Mouse (Mus musculus): ENCODE measurements around the gene Mrpl48. TPM values are rescaled to one million over a fixed set of nuclear protein-coding genes. Genes with fewer than 3 reads are reported as not detected.

The Mrpl48 gene
- 10 to 100 TPM; 64.9 to 66.2 TPM for total RNA-seq (2021)

DNA sequence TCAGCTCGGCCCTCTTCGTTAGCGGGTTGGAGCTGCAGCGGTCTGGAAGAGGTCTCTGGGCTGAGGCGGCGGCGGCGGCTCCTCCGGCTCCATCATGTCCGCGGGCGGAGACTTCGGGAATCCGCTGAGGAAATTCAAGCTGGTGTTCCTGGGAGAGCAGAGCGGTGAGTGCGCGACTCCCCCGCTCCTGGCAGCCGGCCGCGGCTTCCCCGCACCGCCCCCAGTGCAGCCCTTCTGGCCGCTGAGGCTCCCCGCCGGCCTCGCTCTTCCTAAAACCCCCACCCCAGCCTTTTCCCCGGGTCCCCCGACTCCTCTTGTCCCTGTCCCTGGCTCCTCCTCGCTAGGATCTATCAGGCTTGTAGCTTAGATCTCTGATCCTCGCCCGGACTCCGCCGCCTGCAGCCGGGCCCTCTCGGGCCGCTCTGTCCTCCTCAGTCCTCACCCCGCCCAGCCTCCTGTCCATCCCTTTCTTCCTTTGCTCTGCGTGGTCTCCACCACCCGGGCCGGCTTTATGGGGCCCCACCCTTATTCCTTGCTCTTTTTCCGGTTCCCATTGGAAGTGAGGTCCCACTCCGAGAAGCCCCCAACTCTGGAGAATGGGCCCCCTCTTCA lies at the start of gene Mrpl48:
Gene Mrpl48 (minus strand): TSS at position 172 of the 612 bp plus-strand sequence.
- intact Hi-C loops (cut with DNase I): loop anchor here (5.0 kb wide), 1 partner anchor 51 kb away; no protein-coding TSS in a partner anchor
- peak; percentile 62 to 68 for DNase-seq (ENCODE audit: low spot score in 2 of 2)

DNA sequence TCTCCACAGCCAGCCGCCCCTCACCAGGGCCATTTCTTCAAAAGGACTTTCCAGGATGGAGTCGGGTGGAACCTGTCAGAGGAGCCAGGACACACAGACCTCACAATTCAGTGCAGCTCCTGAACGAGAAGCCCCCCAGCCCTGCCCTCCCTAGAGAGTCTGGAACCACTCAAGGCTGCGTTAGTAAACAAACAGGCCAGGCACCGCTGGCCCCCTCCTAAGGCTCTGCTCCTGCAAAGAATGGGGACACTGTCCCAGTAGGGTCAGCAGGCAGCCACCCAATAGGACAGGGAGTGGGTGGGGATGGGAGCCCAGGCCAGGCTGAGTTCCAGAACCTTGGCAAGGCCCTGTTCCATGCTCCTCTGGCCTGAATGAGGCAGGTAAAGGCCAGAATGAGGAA lies 48.6 kb upstream of the Mrpl48 start:
- intact Hi-C loops (cut with DNase I): no loop called here
- peak in 1 of 2 experiments; percentile 57 for DNase-seq (ENCODE audit: low spot score in 2 of 2)

DNA sequence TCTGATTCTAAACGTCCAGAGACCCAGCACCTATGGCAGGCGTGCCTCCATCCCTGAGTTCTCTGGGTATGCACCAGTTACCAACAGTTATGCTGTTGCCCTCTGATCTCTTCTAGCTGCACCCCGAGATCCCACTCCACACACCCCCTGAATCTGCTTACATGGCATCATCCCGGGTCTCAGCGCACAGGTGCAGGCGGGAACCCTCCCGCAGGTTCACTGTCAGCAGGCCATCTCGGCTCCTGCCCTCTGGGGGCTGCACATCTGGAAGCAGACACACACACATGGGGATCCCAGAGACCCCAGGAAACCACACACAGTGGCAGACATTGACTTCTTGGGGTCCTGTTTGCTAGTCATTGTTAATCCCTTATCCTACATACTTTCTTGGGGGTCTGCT lies 46.3 kb upstream of the Mrpl48 start:
- no peak for DNase-seq (ENCODE audit: low spot score in 2 of 2)

DNA sequence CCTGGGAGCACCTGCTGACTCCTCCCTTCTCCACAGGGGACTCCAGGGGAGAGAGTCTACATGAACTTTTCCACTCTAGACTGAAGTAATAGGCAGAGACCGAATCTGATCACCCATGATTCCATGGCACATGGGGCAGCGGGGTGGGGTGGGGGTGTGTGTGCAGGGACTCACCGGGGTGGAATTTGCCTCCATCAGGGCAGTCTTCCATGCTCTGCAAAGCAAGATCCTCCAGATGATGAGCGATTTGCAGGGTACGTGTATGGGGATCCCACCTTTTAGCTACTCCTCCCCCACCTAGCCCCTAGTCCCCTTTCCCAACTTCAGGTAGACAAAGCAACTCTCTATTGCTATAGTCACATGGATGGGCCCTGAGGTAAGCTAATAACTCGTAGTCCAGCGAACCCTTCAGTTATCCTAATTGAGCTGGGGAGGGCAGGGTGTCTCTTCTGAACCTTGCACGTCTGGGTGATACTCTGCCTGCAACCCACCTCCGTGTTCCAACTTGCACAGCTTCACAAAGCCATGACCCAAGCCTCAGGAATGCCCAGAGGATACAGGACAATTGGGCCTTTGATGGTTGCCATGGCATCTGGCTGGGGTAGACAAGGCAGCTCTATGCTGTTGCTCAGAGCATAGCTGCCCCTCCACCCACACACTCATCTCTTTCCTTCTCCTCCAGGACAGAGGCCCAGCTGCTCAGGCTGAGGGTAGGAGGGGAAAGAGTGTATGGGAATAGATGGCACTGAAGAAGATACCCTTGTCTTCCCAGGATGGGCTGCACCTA lies 45.6 kb upstream of the Mrpl48 start:
- intact Hi-C loops (cut with DNase I): no loop called here
- peak in 1 of 2 experiments; percentile 72 for DNase-seq (ENCODE audit: low spot score in 2 of 2)

More for the DNA sequence above, 46.3 kb upstream of the Mrpl48 start:
- intact Hi-C loops (cut with DNase I): no loop called here

DNA sequence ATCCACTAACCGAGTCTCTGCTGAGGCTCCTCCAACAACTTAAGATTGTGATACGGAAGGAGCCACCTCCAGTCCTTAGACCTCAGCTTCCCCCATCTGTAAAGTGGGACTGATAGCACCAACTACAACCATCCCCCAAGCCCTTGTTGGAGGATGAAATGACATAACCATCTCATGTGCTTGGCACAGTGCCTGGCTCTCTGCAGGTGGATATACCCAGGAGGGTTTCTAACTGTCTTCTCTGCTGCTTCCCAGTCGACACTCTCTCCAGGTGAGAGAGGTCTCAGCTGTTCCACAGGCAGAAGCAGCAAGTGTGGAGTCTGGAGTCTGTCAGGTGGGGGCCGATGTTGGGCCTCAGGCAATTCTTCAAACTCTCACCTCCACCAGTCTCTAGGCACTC lies 42.9 kb upstream of the Mrpl48 start:
- DNase-seq (ENCODE audit: low spot score in 2 of 2): no peak
- intact Hi-C loops (cut with DNase I): no loop called here

DNA sequence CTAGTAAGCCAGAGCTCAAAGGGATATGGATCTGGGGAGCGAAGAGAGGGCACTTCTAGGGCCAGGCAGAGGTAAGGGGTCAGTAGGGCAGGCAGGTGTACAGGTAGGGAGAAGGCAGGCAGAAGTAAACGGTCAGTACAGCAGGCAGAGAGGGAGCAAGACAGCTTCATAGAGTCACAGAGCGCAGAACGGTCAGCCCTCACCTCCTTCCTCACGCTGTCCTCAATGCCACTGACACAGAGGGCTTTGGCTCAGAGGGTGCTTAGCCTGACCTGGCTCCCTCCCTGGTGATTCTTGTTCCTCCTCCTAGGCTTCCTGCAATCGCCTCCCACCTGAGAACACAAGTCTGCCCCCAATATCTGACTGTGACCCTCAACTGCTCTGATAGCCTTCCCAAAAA lies 42.3 kb upstream of the Mrpl48 start:
- intact Hi-C loops (cut with DNase I): no loop called here
- no peak for DNase-seq (ENCODE audit: low spot score in 2 of 2)

DNA sequence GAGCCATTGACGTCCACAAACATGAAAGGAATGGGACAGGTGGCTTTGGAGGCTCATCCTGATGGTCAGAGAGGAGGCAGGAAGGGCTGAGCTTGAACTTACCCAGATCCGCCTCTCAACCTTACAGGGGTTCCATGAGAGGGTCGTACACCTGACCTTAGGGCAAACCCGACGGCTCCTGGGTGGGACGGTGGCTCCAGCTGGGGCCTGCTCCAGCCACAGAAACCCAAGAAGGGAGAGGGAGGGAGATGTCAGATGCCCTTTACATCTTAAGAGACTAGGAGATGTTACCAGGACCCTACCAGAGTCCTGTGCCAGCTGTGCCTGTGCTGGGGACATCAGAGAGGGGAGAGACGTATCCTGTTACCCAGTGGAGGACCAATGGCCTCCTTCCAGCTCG lies 41.7 kb upstream of the Mrpl48 start:
- intact Hi-C loops (cut with DNase I): no loop called here
- no peak for DNase-seq (ENCODE audit: low spot score in 2 of 2)

DNA sequence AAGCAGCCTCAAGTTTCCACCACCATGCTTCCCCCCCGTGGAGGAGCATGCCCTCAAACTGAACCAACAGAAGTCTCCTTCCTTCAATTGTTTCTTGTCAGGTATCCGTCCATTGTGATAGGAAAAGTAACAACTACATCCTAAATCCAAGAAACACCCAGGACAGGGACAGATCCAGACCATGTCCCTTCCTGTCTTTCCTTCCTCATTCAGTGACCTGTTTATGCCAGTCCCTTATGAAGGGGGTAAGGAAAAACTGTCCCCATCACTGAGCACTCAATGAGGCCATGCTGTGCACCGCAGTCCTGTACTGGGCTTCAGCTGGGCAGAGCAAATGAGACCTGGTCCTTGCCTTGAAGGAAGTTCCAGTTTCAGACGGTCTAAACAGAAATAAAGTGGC lies 41.0 kb upstream of the Mrpl48 start:
- intact Hi-C loops (cut with DNase I): no loop called here
- DNase-seq (ENCODE audit: low spot score in 2 of 2): no peak

DNA sequence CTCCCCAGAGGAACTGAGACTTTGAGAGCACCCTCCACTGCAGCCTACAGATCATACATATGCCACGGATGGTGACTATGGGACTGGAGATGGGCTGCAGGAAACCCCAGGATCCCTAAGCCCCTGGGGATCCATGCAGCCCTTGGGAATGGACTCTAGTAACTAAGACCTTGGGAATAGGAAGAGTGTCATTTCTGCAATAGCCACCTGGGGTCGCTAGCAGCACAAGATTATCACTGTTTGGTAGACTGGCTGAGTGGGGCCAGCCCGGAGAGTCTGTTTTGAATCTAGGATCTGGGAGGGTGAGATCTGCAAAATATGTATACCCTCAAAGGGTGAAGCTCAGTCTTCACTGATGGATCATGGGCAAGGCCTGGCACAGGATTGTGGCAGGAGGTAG lies 37.0 kb upstream of the Mrpl48 start:
- intact Hi-C loops (cut with DNase I): loop anchor here (1.0 to 2.0 kb wide), 2 partner anchors 18 to 40 kb away; no protein-coding TSS in a partner anchor
- DNase-seq (ENCODE audit: low spot score in 2 of 2): peak; percentile 76 to 85

DNA sequence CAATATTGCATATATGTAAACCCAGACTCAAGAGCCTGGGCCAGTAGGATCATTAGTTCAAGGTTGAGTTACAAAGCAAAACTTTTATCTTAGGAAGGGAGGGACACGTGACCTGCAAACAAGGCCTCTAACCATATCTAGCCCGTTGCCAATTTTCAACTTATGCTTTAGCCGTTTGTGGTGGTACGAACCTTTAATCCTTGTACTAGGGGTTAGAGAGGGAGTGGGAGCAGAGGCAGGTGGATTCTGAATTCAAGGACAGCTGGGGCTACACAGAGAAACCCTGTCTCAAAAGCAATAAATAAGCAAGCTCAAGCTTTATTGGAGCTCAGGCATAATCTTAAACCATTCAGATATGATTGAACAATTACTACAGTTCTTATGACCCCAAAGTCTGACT lies 34.3 kb upstream of the Mrpl48 start:
- intact Hi-C loops (cut with DNase I): no loop called here
- no peak for DNase-seq (ENCODE audit: low spot score in 2 of 2)

DNA sequence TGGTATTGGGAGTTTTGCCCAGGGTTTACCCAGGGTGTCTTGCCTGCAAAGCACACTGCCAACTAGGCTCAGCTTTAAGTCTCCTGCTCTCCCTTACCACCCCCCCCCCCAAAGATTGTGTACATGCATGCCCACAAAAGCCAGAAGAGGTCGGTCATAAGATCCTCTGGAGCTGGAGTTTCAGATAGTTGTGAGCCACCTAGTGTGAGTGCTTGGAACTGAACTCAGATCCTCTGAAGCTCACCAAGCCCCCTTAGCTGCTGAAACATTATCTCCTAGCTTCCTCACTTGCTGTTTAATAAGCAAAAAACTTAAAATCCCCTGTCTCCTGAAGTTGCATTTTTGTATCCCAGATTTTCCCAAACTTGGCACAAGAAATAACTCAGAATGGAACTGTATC lies 29.6 kb upstream of the Mrpl48 start:
- intact Hi-C loops (cut with DNase I): loop anchor here (1.0 kb wide), 1 partner anchor 117 kb away; no protein-coding TSS in a partner anchor
- DNase-seq (ENCODE audit: low spot score in 2 of 2): no peak

DNA sequence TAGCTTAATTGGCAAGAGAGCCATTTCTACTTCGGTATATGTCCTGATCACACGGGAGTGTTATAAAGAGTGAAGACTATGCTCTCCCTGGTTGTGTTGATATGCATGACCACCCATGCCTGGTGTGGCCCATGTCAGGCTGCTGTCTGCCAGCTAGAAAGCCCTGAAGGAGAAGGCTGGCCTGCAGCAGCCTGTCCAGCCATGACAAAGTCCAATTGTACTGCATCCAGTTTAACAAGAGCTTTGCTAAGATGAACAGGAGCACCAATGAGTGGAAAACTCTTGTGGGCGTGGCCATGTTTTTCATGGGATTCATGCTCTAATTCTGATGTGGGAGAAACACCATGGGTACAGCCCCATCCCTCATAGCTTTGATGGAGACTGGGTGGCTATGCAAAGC lies 16.4 kb upstream of the Mrpl48 start:
- intact Hi-C loops (cut with DNase I): no loop called here

DNA sequence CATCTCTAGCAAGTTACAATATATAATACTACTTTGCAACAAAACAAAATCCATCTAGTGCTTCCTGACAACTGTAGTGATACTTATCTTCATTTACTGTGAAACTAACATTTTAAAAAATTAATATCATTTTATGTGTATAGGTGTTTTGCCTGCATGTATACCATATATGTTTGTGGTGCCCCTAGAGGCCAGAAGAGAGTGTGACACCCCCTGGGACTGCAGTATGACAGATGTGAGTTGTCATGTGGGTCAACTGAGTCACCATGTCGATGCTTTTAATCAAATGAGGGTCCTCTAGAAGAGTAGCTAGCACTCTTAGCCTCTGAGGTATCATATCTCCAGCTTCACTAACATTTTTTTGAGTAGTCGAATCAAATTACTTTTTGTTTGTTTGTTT lies 14.2 kb upstream of the Mrpl48 start:
- no peak for DNase-seq (ENCODE audit: low spot score in 2 of 2)
- intact Hi-C loops (cut with DNase I): no loop called here

More for the DNA sequence above, 16.4 kb upstream of the Mrpl48 start:
- no peak for DNase-seq (ENCODE audit: low spot score in 2 of 2)

DNA sequence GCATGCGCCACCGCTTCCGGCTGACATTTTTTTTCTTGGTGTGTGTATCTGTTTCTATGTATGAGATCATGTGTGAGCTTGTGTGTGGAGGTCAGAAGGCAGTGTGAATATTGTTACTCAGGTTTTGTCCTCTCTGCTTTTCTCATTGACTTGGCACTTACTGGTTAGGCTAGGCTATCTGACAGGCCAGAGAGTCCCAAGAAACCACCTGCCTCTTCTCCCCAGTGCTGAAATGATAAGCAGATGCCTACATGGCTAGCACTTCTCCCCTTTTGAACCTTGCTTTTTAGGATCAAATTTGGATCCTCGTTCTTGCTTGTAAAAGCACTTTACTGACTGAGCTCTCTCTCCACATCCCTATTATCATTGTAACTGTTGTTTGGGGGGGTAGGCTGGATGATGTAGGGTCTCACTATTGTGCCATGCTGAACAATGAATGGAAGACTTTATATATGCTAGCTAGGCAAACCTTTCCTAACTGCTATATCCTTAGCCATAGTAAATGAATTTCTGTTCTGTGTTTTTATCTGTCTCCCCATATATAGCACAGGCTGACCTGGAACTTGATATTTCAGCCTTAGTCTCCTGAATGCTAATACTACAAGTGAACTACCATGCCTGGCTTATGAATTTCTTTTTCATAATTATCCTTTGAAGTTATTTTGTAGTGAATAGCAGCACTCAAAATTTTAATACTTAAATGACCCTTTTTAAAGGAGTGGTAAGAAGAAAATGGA lies 8.2 kb upstream of the Mrpl48 start:
- no peak for DNase-seq (ENCODE audit: low spot score in 2 of 2)
- intact Hi-C loops (cut with DNase I): no loop called here

DNA sequence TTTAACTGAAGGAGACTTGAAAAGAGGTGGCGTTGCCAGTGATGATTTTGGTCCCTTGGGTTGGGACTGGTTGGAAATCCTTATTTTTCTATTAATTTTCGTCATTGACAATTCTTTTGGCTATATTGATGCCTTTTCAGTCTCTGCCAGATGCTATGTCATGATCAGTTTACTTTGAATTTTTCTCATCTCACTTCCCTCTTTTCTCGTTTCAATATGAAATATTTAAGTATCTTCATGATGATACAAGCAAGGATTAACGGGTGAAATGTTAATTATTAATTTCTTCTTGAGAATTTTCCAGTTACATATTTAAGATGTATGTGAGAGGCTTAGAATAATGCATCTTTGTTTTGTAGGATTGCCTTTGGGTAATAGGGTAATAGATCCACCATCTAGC lies 809 bp upstream of the Mrpl48 start:
- intact Hi-C loops (cut with DNase I): loop anchor here (5.0 kb wide), 1 partner anchor 52 kb away; no protein-coding TSS in a partner anchor
- DNase-seq (ENCODE audit: low spot score in 2 of 2): no peak

DNA sequence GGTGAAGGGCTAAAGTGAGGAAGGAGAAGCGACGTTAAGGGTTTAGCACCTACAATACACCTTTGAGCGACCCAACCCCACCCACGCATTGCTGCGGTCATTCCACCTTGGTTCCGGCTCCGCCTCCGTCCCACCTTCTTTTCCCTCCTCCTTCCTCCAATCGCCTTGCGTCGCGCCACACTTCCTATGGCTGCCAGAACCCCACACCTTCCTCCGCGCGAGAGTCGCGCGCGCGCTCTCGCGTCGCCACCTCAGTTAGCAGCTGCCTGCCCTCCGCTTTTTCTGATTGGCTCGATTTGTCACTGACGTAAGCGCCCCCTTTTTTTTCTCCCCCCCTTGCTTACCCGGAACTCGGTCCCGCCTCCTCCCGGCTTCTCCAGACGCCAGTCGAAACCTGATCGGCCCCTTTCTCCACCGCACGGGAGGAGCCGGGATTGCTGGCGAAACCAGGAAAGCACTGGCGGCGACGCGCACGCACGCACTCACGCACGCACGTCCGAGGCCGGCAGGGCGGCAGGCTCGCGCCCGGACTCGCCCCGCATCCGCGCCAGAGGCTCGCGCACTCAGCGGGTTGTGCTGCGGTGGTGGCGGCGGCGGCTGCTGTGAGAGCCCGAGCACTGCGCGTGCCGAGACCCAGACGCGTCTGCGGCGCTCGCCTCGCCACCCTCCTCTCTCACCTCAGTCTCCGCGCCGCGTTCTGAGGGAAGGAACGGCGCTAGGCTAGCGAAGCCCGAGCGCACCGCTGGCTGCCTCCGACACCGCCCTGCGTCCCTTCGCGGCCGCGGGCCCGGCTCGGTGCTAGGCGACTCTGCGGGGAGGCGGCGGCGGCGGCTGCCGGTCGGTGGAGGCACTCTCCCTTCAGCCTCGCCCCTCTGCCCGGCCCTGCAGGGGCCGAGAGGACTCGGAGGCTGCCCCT lies 629 bp downstream of the Mrpl48 start, which contains the start of gene Rab6a:
Gene Rab6a (plus strand): TSS at position 197 of the 916 bp plus-strand sequence.
- DNase-seq (ENCODE audit: low spot score in 2 of 2): peak; percentile 97 to 99
- intact Hi-C loops (cut with DNase I): loop anchor here (2.0 to 5.0 kb wide), 2 partner anchors 17 to 50 kb away; no protein-coding TSS in a partner anchor

DNA sequence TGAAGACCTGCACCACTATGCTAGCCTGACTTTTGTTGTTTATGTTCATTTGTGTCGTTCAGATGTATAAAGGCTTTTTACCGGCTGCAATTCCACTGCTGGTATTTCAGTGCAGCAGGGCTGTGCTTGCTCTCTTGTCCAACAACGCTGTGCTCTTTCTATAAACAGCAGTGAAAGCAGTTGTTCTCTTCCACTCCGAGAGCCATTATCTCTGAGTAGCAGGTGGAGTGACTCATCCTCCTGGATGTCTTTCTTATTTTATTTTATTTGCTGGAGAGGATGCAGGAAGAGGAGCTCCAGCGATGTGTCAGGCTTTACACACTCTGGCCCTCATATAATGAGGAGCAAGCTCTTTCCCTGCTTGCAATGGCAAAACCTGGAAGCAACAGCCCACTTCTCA lies 7.9 kb downstream of the Mrpl48 start:
- intact Hi-C loops (cut with DNase I): loop anchor here (2.0 kb wide), 1 partner anchor 71 kb away; no protein-coding TSS in a partner anchor

DNA sequence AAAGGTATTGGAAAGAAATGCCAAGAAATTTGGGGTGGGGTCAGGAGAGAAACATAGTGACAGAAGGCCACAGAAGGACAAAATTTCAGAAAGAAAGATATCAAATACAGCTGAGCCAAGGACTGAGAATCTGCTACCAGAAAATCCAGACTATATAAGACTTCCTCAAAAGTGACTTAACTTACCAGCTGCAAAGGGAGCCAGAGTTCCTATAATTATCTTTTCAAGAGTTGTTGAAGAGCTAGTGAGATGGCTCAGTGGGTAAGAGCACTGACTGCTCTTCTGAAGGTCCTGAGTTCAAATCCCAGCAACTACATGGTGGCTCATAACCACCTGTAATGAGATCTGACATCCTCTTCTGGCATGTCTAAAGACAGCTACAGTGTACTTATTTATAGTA lies 14.8 kb downstream of the Mrpl48 start:
- DNase-seq (ENCODE audit: low spot score in 2 of 2): no peak
- intact Hi-C loops (cut with DNase I): no loop called here

More for the DNA sequence above, 7.9 kb downstream of the Mrpl48 start:
- DNase-seq (ENCODE audit: low spot score in 2 of 2): peak; percentile 25 to 87

DNA sequence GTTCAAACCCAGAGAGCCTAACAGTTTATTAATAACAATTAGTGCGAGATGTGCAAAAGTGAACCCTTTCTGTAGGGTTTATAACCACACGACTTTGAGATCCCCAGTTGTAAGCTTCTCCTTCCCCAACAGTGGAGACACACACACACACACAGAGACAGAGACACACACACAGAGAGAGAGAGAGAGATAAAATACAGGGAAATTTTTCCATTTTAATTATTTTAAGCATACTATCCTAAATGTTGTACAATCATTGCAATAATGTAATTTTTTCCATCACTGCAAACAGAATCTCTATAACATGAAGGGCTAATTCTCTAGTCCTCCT lies 16.6 kb downstream of the Mrpl48 start:
- no peak for DNase-seq (ENCODE audit: low spot score in 2 of 2)
- intact Hi-C loops (cut with DNase I): loop anchor here (2.0 kb wide), 1 partner anchor 15 kb away; the partner anchor contains the start of gene Rab6a
